7 mouse cellular contexts compared by ENCODE assay signal in the genomic region with DNA sequence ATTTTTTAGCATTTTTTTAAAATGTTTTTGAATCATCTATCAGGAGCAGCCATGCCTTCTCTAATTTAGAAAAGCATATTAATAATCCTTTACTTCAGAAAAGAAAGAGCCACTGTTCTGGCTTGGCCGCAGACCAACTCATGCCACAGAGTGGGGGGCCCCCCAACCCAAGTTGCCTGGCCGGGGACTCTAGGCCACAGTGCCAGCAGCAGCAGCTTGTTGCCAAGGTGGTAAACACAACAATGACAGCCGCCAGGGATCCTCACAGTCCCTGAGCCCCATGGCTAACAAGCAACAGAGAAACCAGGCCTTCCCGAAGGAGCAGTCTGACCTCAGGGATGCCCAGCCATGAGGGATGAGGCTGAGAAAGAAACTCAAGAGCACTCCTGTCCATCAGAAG.
DNase-seq lines count a peak whose midpoint lies in the region; ATAC-seq and TF ChIP-seq lines count a peak whose summit lies in the region.

No protein-coding gene starts in this region.

- no peak overlapping the region for H3K4me2 ChIP-seq in midbrain, embryonic 13.5 days (replicated peaks)
- H3K4me2 ChIP-seq in liver, postnatal 0 days (ENCODE audit: low read depth, low read length), result no peak overlapping the region
- H3K4me2 ChIP-seq in liver, embryonic 12.5 days, result no peak overlapping the region

- H3K4me1 ChIP-seq in midbrain, embryonic 13.5 days (replicated peaks), result peaks cover 86% of the 10 kb centered on the region
- H3K4me1 ChIP-seq in liver, postnatal 0 days (ENCODE audit: insufficient read depth), result peaks cover 8% of the 10 kb centered on the region; the same call in 1 of the 2 replicates
- H3K4me1 ChIP-seq in liver, embryonic 12.5 days, result peaks cover 25% of the 10 kb centered on the region

- ATAC-seq in midbrain, embryonic 13.5 days, result peak; percentile 61
- no peak for ATAC-seq in liver, postnatal 0 days
- no peak for ATAC-seq in liver, embryonic 12.5 days

- H3K27ac ChIP-seq in midbrain, embryonic 13.5 days, result peak overlapping the region; percentile 70
- H3K27ac ChIP-seq in liver, postnatal 0 days (ENCODE audit: low read depth), result no peak overlapping the region
- no peak overlapping the region for H3K27ac ChIP-seq in liver, embryonic 12.5 days

- H3K27me3 ChIP-seq in midbrain, embryonic 13.5 days, result no peaks in the 10 kb centered on the region
- H3K27me3 ChIP-seq in liver, postnatal 0 days (ENCODE audit: insufficient read depth, low read length), result no peaks in the 10 kb centered on the region
- no peaks in the 10 kb centered on the region for H3K27me3 ChIP-seq in liver, embryonic 12.5 days (replicated peaks)

- intact Hi-C loops in heart, postnatal 25 days (cut with DNase I), result no loop called here

- TF ChIP-seq EP300 in liver, postnatal 0 days (IDR thresholded peaks at IDR 0.05; ENCODE audit: low read depth), result no peak

- H3K9me3 ChIP-seq in midbrain, embryonic 13.5 days, result no peaks in the 10 kb centered on the region
- no peaks in the 10 kb centered on the region for H3K9me3 ChIP-seq in liver, postnatal 0 days (ENCODE audit: low read length)
- no peaks in the 10 kb centered on the region for H3K9me3 ChIP-seq in liver, embryonic 12.5 days (replicated peaks)

- 0 out of 2 replicates have a peak overlapping the region, but pooled peaks have one; percentile 2 for H3K9ac ChIP-seq in midbrain, embryonic 13.5 days (replicated peaks)
- no peak overlapping the region for H3K9ac ChIP-seq in liver, postnatal 0 days (replicated peaks)
- no peak overlapping the region for H3K9ac ChIP-seq in liver, embryonic 12.5 days

- H3K36me3 ChIP-seq in midbrain, embryonic 13.5 days, result 0 out of 2 replicates have a peak, but pooled peaks cover 16% of the 10 kb centered on the region
- H3K36me3 ChIP-seq in liver, postnatal 0 days (replicated peaks; ENCODE audit: insufficient read depth, low read length), result 0 out of 2 replicates have a peak, but pooled peaks cover 7% of the 10 kb centered on the region
- H3K36me3 ChIP-seq in liver, embryonic 12.5 days, result peaks cover 10% of the 10 kb centered on the region; the same call in 1 of the 2 replicates

- DNase-seq in cerebellum, adult 18-20 months, result peak; percentile 53 to 55
- peak; percentile 66 to 73 for DNase-seq in cerebellum, postnatal 14 days
- peak; percentile 26 for DNase-seq in heart, postnatal 25 days (ENCODE audit: low spot score)
- DNase-seq in liver, postnatal 0 days, result no peak
- no peak for DNase-seq in adrenal gland, adult (ENCODE audit: inconsistent age in 2 of 2, low spot score in 1 of 2)

- 39% methylated on average over 4 of the region's 4 CpGs for WGBS in midbrain, embryonic 13.5 days
- 77% methylated on average over 4 of the region's 4 CpGs for WGBS in liver, postnatal 0 days (ENCODE audit: insufficient replicate concordance)
- whole genome bisulfite sequencing in liver, embryonic 12.5 days (ENCODE audit: insufficient replicate concordance), result 76% methylated on average over 4 of the region's 4 CpGs

- H3K4me3 ChIP-seq in midbrain, embryonic 13.5 days (replicated peaks), result no peak overlapping the region
- H3K4me3 ChIP-seq in liver, postnatal 0 days (ENCODE audit: low read depth, low read length), result no peak overlapping the region
- no peak overlapping the region for H3K4me3 ChIP-seq in liver, embryonic 12.5 days

- no peak for TF ChIP-seq CTCF in liver, postnatal 0 days (IDR thresholded peaks at IDR 0.05; ENCODE audit: low read depth)

Comparison
In these comparisons a context has a peak if more than half of its experiments do, and no peak if none do; other contexts are left out.
1. DNase-seq: peak in cerebellum, adult 18-20 months (2 of 2), cerebellum, postnatal 14 days (2 of 2) and heart, postnatal 25 days (single experiment); none in liver, postnatal 0 days (single experiment) and adrenal gland, adult (0 of 2).